Mouse (Mus musculus) urinary bladder, postnatal 36 days (tissue): ENCODE results near the gene Tanc1.
"Not testable (repeated sequence)": the region's sequence is repeated elsewhere in the genome, so short reads cannot be mapped to it uniquely, and the experiment has no call there.

Source experiments
- DNase-seq, 2 experiments: peaks; one replicate each; pipeline ENCODE4 v3.0.0; 2022; ENCODE audit warnings: low spot score in 2 of 2, mixed read lengths in 1 of 2

Gene Tanc1

DNA sequence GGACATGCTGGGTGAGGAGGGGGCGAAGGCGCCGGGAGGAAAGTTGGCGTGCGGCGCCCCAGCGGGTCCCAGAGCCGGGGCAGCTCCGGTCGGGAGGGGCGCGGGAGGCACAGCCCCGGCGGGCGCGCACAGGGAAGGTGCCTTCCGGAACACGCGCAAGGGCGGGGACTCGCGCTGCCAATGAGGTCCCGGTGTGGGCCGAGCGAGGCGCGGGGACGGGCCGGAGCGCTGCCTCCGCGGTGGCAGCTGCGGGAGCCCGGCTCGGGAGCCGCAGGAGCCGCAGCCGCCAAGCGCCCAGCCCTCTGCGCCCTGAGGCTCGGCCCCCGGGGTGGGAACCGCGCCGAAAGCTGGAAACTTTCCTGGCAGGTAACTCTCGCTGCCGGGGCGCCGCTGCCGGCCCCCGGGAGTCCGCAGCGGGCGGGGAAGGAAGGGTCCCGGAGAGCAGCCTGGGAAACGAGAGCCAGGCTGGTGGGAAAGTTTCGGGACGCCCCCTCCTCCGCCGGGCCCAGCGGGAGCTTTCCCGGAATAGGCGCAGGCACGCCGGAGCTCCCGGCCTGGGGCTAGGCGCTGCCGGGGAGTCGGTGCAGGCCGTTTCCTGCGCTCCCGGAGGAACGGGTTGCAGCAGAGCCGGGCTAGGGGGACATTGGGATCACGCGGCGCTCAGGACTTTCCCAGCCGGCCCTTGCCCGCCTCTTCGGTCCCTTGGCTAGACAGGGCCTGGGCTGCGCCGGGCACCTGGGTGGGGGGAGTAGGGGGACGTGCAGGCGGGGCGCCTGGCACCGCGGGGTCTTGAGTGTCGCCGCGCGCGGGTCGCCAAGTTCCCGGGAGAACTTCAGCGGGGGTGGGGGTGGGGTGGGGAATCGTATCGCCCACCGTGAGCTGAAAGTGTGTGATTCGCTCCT is at the start of gene Tanc1:
Gene Tanc1, plus strand, starts transcription at position 212 of the 902 bp plus-strand sequence.
- peak; percentile 83 to 90 for DNase-seq

DNA sequence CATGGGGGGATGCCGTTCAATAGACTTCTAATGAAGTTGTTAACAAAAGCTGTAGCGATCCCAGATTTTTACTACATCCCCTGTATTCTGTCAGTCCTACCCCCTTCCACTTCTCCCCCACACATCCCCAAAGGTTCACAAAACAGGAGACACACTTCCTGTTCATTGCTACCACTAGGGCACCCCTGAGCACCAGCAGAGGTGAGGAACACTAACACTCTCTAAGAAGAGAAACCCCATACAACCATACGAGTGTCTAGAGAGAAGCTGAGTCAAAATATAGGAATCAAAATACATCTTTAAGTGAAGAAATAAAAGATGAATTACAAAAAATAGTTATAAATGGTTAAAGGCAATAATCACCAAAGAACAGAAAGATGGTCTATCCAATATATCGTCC is 49.6 kb upstream of the Tanc1 start:
- no peak for DNase-seq

DNA sequence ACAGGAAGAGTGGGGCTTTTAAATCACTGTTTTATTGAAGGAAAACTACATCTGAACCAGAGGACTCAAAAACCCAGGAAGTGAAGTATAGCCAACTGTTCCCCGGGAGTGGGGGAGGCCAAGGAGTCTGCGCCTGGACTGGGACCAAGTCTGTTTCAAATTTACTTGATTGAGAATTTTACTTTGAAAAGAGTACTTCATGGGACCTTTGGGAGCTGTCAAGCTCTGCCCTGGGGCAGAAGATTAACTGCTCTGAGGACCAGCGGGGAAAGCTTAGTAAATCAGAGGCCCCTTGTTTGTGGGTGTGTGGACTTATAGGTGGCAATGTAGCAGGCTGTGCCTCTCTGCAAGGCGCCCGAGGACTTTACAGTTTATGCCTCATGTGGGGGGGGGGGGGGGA is 49.1 kb upstream of the Tanc1 start:
- no peak for DNase-seq

DNA sequence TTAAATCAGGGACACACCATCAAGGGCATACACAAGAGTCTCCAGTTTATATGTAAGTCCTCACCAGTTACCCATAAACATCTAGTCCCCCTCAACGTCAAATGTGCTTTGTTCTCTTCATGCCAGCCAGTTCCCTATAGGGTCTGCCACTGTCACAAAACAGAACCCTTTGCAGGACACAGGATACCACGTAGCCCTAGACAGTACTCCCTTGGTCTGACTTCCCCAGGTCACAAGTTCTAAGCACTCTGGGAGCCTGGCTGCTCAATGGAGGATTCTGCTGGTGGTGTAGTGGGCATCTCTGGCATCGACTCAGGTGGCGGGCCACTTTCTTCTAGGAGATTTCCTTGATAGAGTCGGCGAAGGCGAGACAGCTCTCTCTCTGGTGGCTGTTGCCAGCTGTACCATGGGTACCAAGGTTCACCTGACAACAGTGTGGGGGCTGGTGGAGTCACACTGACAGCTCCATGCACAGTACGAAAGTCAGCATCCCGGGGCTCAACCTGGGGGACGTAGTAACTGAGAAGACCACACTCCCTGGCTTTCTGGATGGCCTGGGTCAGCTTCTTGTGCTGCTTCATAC is 47.7 kb upstream of the Tanc1 start:
- not testable (repeated sequence) for DNase-seq

DNA sequence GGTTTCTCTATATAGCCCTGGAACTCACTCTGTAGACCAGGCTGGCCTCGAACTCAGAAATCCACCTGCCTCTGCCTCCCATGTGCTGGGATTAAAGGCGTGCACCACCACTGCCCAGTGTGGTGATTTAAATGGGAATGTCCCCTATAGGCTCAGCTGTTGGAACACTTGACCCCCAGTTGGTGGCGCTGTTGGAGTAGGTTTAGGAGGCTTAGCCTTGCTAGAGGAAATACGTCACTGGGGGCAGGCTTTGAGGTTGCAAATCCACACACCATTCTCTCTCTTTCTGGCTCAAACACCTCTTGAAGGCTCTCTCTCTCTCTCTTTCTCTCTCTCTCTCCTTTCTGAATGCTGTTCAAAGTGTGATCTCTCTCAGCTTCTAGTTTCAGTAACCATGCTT is 46.9 kb upstream of the Tanc1 start:
- DNase-seq = no peak

DNA sequence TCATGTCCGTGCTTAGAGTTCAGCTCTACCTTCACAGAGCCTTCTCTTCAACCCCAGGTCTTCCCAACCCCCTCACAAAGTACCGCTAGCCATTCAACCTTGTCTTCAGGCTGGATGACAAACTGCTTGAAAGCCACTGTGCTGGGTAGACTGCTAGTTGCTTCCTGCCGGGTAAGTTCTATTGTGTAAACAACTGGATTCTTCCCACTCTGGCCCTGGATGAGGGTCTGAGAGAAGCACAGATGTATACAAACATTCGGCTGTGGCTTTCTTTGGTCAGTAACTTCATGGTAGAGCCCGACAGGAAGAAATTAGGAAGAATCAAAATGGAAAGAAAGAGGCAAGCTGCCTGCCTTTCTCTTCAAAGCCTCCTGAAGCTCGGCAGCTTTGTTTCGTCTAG is 30.9 kb upstream of the Tanc1 start:
- DNase-seq = no peak

DNA sequence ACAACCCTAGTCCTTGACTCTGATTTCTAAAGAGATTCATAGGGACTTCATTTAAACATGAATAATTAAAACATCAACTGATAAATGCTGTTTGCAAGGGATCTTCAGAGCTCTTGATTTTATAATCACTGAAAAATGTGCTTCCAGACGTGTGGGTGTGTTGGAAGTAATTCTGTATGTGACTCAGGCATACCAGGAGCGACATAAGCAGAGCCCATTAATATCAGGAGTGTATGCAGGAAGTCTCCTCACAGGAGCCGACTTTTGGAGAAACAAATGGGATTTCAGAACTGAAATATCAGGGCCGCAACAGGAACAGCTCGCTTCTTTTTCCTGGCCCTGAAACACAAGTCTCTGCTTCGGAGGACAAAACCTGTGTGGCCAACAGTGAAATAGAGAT is 27.9 kb upstream of the Tanc1 start:
- no peak for DNase-seq

DNA sequence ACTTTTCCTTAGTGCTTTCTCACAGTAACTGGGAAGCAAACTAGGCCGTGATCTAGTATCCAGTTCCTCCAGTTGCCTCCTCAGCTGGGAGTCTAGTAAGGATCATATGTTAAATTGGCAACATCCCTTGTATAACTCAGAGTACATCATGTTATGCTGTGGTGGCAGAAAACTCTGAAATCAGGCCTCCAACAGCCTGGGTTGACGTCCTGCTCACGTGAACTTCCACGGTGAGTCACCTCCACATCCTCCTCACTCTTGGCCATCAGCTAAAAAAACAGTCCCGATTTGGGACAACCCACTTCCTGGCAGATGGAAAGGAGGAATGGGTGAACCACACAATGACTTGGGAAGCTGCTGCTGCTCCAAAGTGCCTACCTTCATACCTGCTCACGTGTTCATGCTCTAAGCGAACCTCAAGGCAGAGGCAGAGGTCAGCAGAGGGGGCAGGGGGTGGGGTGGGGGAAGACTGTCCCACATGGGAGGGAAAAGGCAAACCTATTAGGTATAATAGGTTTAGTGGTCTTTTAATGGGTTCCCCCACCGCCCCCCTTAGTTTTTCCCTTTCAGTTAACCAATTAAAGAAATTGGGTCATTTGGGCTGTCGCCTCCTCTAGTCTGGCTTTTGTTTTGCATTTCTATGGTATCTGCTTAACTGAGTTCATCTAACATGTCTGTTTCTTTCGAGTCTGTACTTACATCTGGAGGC is 24.3 kb upstream of the Tanc1 start:
- DNase-seq = no peak

DNA sequence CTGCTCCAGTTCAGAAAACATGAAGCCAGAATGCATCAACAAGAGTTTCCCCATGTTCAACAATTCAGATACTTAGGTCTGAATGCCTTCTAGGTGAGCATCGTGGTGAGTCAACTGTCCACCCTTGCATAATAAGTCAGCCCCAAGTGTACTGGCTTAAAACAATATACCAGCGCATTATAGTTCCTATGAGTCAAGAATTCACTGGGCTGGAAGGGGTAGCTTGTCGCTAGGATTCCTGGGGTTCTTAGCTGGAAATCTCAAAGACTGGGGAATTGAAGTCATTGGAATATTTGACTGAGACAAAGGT is 23.8 kb upstream of the Tanc1 start:
- no peak for DNase-seq

DNA sequence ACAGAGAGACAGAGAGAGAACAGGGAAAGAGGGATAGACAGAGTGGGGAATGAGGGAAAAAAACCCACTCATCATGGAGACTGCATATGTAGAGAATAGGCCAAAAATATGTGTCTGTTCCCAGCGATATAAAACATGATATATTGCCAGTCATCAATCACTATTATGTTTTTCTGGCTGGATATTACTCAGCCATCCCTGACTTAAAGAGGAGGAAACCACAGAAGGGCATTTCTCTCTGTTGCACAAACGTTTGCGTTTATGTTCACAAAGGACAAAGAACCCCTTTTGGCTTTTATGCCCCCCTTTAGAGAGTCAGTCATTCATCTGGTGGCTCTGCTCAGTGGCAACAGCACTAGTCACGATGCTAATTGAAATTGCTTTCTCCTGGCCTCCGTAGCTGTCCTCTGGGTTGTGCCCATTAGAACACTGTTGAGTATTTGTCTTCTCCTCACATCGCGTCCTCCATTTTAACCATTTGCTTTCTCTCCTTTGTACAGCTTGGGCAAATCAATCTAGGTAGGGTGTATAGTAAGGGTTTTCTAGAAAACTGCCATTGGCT is 18.4 kb upstream of the Tanc1 start:
- no peak for DNase-seq

DNA sequence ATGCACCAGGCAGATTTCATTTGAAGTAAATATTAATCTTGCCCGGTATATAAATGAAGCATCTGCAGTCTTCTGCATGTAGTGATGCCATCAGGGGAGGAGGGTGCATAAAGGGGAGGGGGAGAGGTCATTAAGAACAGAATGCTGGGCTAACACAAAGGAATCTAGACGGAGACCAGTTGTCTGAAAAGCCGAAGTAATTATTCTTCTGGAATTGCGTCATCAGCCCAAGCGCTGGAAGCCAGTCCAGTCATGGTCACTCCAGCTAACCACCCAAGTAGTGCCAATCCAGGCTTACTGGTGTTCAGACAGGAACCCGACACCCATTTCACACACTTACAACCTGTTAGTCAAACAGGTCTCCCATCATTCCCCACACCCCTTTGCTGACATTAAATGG is 17.7 kb upstream of the Tanc1 start:
- DNase-seq = no peak

DNA sequence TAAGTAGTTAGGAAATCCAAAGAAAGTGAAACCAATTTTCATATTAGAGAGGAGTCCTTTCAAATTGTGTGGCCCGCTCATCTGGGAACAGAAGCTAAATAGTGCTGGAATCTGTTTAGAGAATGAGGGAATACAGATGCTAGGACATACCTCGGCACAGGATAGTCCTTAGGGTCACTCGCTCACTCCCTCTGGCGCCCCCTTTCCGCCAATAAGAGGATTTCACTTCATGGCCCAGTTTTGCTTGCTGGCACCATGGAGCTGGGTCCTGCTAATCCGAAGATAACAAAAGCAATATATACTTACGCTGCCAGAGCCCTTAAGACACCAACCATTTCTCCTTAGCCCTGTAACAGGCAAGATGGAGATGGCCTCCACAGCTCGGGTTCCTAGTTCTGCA is 15.3 kb upstream of the Tanc1 start:
- no peak for DNase-seq

DNA sequence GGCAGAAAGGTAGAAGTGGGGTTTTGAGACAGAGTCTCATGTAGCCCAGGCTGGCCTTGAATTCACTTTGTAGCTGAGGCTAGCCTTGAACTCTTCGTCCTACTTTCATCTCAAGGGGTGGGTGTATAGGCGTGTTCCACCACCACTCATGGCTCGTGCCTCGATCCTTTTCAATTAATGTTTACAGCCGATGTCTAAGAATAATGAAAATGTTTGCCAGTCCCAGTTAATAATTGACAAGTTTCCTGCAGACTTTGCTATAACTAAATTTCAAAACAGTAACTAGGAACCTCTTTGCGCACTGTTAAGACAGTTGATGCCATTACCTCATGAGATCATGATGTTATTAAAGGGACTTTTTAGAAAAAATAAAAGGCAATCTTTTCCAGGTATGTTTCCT is 13.6 kb upstream of the Tanc1 start:
- DNase-seq = no peak

DNA sequence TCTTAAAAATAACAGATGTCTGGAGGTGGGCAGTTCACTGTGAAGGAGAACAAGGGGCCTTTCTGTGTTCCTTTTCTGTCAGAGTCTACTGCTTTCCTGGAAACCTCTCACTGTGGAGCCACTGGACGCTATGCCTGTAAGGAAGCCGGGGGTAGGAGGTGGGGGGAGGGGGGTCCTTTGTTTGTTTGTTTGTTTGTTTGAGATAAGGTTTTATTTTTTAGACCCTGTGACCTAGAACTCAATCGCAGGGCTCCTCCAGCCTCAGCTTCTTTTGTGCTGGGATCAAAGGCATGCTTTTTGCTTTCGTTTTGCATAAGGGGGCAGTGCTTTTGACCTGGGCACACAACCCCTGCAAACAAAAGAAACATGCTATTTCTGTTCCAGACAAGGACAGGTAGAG is 12.9 kb upstream of the Tanc1 start:
- DNase-seq = no peak

DNA sequence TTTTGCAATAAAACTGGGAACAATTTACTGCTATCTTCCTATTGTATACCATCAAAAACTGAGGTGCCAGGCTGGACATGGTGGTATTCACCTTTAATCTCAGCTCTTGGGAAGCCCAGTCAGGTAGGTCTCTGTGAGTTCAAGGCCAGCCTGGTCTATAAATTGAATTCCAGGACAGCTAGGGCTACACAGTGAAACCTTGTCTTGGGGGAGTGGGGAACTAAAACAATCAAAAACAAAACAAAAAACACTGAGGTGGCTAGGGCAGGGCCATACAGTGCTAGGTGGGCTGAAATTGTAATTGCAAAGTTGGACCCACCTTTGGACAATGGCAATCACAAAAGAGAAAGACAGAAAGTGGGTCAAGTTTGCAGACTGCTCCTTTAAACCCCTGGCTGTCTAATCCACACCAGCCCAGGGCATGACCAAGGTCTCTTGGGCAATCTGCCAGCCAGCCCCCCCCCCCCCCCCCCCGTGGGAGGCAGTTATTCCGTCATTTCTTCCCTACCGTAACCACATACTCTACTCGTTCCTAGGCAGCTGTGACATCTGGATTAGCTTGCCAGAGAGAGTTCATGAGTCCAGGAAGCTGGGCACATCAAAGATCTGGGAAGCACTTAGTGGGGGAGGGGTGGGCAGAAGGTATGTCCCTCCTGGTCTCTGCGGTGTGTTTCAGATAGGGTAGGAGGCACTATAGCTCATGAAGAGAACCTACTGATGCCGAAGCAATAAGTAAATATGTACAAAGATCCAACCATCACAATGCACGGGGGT is 12.3 kb upstream of the Tanc1 start:
- DNase-seq = no peak

DNA sequence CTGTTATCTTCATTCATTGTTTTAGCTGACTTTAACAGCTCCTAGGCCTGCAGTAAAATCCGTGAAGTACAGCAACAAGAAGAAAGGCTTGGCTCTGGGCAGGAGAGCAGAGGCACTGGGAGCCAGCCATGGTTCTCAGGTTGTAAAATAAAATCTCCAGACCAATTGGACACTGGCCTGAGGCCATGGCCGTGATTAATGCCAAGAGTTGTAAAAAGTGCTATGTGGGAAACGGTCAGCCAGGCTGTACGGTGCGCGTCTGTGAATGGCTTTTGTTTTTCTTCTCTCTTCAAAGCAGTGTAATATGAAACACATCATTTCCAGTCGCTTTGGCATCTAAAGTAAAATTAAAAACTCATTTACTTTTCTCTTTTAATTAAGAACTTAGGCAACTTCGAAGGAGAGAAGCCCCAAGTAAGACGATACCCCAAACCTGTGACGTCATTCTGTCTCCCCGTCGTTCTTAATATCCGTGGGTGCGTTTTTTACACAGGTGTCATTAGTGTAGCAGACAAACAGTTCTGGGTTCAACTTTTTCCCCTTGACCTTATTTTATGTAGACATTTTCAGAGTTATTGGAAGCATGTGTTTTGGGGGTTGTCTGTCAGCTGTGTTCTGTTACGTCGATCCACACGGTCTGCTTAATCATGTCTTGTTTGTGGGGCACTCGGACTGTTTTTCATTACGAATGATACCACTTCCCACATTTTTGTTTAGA is 11.6 kb upstream of the Tanc1 start:
- DNase-seq = peak; percentile 41 to 78

DNA sequence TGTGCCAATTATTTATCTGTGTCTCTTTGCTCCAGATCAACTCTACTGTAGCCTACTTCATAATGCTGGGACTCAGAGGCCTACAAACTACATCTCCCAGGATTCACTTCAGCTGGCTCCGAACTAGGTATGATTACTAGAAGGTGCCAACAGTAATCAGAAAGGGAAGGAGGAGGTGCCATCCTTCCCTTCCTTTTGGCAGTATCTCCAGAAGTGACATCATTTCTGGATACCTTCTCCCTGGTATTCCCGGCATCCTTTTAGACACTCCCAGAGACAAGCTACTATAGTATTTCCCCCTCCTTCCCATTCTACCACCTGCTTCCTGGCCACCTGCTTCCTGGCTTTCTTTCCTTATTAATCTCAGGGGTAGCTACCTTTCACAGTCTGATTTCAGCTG is 10.9 kb upstream of the Tanc1 start:
- DNase-seq = no peak

DNA sequence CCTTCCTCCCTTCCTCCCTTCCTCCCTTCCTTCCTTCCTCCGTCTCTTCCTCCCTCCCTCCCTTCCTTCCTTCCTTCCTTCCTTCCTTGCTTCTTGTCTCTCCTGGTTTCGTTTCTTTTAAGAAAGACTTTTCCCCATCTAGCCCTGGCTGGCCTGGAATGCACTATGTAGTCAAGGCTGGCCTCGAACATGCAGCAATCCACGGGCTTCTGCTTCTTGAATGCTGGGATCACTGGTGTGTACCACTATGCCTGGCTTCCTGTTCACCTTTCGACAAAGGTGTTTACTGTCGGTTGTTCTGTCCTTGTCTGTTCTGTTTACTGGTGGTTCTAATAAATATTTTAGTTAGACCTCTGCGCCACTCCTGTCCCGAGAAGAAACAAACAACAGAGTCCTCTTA is 10.4 kb upstream of the Tanc1 start:
- DNase-seq = no peak

DNA sequence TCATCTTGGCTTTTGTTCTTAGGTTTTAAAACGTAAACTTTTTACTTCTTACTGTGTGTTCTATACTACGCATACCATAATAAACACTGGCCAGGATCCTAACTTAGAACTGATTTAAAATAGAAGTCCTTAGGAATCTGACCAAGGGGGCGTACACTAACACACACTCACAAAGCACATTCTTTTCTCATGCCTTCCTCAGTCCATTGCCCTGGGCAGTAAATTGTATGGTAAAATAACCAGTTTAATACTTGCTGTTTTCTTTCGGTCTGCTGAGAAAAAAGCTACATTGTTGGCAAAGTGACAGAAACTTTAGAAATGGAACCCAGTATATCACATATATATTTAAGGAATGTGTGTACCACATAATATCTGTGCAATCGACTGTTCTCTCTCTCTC is 2.9 kb upstream of the Tanc1 start:
- no peak for DNase-seq

DNA sequence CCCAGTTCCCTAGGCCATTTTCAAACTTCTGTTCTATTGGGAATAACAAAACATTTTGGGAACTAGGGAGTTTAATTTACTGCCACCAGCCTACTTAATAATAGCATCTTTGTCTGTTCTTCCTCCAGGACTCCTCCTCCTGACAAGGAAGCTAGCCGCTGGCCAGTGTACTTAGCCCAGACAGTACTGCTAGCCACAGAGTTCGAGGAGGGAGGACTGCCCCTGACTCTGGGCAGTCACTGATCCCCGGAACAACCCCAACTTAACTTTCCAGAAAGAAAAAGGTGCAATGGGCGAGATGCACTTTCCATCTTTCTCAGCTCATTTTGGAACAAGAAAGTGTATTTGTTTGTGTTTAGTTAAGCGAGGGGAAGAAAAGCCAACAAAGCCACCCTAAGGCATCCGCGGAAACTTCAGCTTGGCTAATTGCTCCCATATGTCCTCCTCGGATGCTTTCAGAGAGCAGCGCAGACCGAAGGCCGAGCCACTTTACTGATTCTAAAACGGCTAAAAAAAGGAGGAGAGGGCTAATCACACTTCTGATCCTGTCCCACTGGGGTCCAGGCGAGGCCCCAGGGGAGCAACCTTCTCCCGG is 529 bp upstream of the Tanc1 start:
- no peak for DNase-seq
